In genomic region chrX:8074430-8075014, GRCm38 (mm10) we compare ENCODE assay signal across 1 mouse cellular context.
TF ChIP-seq lines count a peak whose summit lies in the region.

Suv39h1 (minus strand) TSS chrX:8074760.

TF ChIP-seq in MEL, 35 proteins besides CTCF, POLR2A, EP300 and RAD21 (continued from another document):
- TF ChIP-seq CHD2 (IDR thresholded peaks at IDR 0.05; ENCODE audit: low read length) (peak; percentile 95), POLR2AphosphoS2 (IDR thresholded peaks at IDR 0.05; ENCODE audit: low read length) (peak; percentile 92), KAT2A (conservative IDR thresholded peaks at IDR 0.05; ENCODE audit: low read depth, low read length) (no peak; the same call in 1 of the 2 replicates), MXI1 (IDR thresholded peaks at IDR 0.05; ENCODE audit: low read depth, low read length) (0 out of 2 replicates have a peak, but pooled peaks have one; percentile 60)
